Mouse (Mus musculus) stomach, embryonic 14.5 days (tissue): ENCODE measurements around the gene Ppdpf. TPM values are rescaled to one million over a fixed set of nuclear protein-coding genes. Genes with fewer than 3 reads are reported as not detected.
A peak's percentile ranks its signal among the peaks of the same experiment; 100 is the strongest.

Experiments used
- ATAC-seq: fragments of 200-750 bp; cut with Nextera tagmentation; 2 replicates; pipeline ENCODE4 v1.8.0; 2017; ENCODE audit warnings: low read depth, moderate TSS enrichment; ENCODE audit not compliant: insufficient number of reproducible peaks, insufficient read depth, low FRiP score
- H3K27ac ChIP-seq: fragments of 300-500 bp; sonication (generic); 2 replicates; pipeline ENCODE4 v1.5.1; 2014; ENCODE audit warnings: mild to moderate bottlenecking, low read length, moderate library complexity, mixed read lengths
- H3K27me3 ChIP-seq: fragments of 300-500 bp; sonication (generic); 2 replicates; pipeline ENCODE4 v1.6.1; 2014; ENCODE audit warnings: low read length, control low read depth, mixed read lengths; ENCODE audit not compliant: control insufficient read depth, insufficient read depth
- H3K36me3 ChIP-seq: fragments of 300-500 bp; sonication (generic); 2 replicates; pipeline ENCODE4 v1.6.1; 2014; ENCODE audit warnings: mild to moderate bottlenecking, control low read depth, low read length, moderate library complexity, mixed read lengths; ENCODE audit not compliant: control insufficient read depth, insufficient read depth
- H3K4me1 ChIP-seq: fragments of 300-500 bp; sonication (generic); 2 replicates; pipeline ENCODE4 v1.6.1; 2014; ENCODE audit warnings: low read length, control low read depth, mixed read lengths; ENCODE audit not compliant: control insufficient read depth, insufficient read depth
- H3K4me2 ChIP-seq: fragments of 300-500 bp; sonication (generic); replicated peaks from 2 replicates; pipeline ENCODE4 v1.6.1; 2014; ENCODE audit warnings: low read depth, low read length, control low read depth
- H3K4me3 ChIP-seq: fragments of 300-500 bp; sonication (generic); 2 replicates; pipeline ENCODE4 v1.5.1; 2014; ENCODE audit warnings: low read depth, low read length, control low read depth
- H3K9ac ChIP-seq: fragments of 300-500 bp; sonication (generic); replicated peaks from 2 replicates; pipeline ENCODE4 v1.6.1; 2014; ENCODE audit warnings: low read depth, mild to moderate bottlenecking, control low read depth, low read length, moderate library complexity, mixed read lengths
- H3K9me3 ChIP-seq: fragments of 300-500 bp; sonication (generic); 2 replicates; pipeline ENCODE4 v1.6.1; 2016; ENCODE audit warnings: low read depth, low read length, control low read depth; ENCODE audit not compliant: control insufficient read depth
- WGBS: fragments of 180-500 bp; shearing (Covaris S2); extraction: QIAGEN DNeasy Blood & Tissue Kit; methylation state at CpG from one replicate; pipeline ENCODE4 v1.1.7; 2014; 5-methylcytosine and 5-hydroxymethylcytosine counted together
- polyA plus RNA-seq: library from polyadenylated mRNA; unstranded; fragments of >200 nt; fragmentation: Nextera tagmentation; extraction: Ambion mirVana; gene quantifications from 2 replicates; pipeline ENCODE4 v1.2.1, GENCODE M21; 2014

Ppdpf gene
- polyA plus RNA-seq, 1 experiment from 2014 or later: 378 TPM

GRCm38 (mm10) chr2:181148318-181148955, 38.6 kb upstream of the Ppdpf start:
- H3K4me1 ChIP-seq: no peaks in the 10 kb centered on the region
- no peaks in the 10 kb centered on the region for H3K9me3 ChIP-seq
- H3K36me3 ChIP-seq: no peaks in the 10 kb centered on the region
- H3K4me2 ChIP-seq: peak overlapping the region; percentile 80
- H3K4me3 ChIP-seq: peak overlapping the region; percentile 34
- H3K27ac ChIP-seq: no peak overlapping the region
- peaks cover 20% of the 10 kb centered on the region; the same call in 1 of the 2 replicates for H3K27me3 ChIP-seq
- 17% methylated on average over 31 of the region's 31 CpGs for WGBS
- H3K9ac ChIP-seq: no peak overlapping the region
- no peak for ATAC-seq

DNA sequence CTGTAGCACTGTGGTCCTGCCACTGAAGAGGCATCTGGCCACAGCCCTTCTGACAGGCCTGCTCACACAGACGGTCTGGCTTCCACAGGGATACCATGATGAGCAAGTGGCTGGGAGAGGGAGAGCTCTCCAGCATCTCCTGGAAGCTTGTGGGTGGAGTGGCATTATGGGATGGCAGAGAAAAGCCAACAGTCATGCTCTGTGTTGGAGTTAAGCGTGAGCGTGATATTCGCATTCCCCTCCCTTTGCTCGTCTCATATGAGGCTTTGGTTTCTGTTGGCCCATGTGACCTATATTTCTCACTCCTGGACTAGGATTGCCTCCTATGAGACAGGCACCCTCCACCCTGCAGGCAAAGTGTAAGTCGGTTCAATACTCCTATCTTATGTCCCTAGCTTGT, 36.8 kb upstream of the Ppdpf start:
- H3K27me3 ChIP-seq: peaks cover 20% of the 10 kb centered on the region; the same call in 1 of the 2 replicates
- no peaks in the 10 kb centered on the region for H3K36me3 ChIP-seq
- no peak for ATAC-seq
- H3K27ac ChIP-seq: no peak overlapping the region
- H3K9ac ChIP-seq: no peak overlapping the region
- no peak overlapping the region for H3K4me2 ChIP-seq
- H3K4me1 ChIP-seq: no peaks in the 10 kb centered on the region
- H3K9me3 ChIP-seq: no peaks in the 10 kb centered on the region
- WGBS: 61% methylated on average over 6 of the region's 6 CpGs
- no peak overlapping the region for H3K4me3 ChIP-seq

- 93% methylated on average over 17 of the region's 17 CpGs for WGBS
- Histone ChIP-seq H3K4me1 (0 out of 2 replicates have a peak, but pooled peaks cover 3% of the 10 kb centered on the region), H3K4me2 (no peak overlapping the region), H3K9me3 (no peaks in the 10 kb centered on the region), H3K27me3 (peaks cover 24% of the 10 kb centered on the region), H3K4me3 (no peak overlapping the region), H3K9ac (no peak overlapping the region), H3K36me3 (no peaks in the 10 kb centered on the region), H3K27ac (no peak overlapping the region)
- ATAC-seq: no peak
These were observed 34.3 kb upstream of the Ppdpf start for GRCm38 (mm10) chr2:181152701-181153100.

DNA sequence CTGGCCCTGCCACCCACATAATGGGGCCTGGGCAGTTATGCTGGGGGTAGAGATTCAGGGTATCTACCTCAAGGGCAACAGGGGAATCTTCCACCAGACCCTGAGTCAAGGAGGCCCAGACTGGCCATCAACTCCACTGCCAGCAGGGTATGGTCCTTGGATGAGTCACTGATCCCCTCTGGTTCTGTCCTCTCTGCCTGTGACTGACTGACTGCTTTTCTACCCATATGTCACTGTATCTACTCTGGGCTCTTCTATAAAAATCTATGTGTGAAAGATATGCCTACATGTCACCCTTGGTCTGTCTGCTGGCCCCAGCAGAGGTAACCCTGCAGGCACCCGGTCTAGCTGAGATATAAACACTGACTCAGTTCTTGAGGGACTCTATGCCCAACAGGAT, 33.9 kb upstream of the Ppdpf start:
- Histone ChIP-seq H3K9ac (no peak overlapping the region), H3K36me3 (no peaks in the 10 kb centered on the region), H3K4me1 (0 out of 2 replicates have a peak, but pooled peaks cover 3% of the 10 kb centered on the region), H3K4me2 (no peak overlapping the region), H3K27ac (no peak overlapping the region), H3K4me3 (no peak overlapping the region), H3K27me3 (peaks cover 24% of the 10 kb centered on the region), H3K9me3 (no peaks in the 10 kb centered on the region)
- ATAC-seq: no peak
- 68% methylated on average over 1 of the region's 1 CpGs for WGBS

DNA sequence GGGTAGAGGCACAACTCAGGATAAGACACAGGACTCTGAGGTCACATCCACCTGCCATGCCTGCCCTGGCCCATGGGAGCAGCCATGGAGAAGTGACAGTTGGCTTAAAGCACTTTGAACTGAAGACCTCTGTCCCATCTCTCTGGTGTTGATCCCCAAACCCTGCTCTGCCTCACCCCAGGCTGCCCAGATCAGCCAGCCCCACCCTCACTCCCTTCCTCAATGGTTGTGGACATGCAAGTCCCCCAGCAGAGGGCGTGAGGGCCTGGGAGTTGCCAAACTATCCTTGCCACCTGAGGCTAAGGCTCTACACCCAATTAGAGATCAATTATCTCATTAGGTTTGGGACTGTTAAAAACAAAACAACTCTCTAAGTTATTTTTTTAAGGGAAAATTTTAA, 33.2 kb upstream of the Ppdpf start:
- 15% methylated on average over 1 of the region's 1 CpGs for WGBS
- Histone ChIP-seq H3K4me3 (no peak overlapping the region), H3K27me3 (peaks cover 21% of the 10 kb centered on the region), H3K36me3 (no peaks in the 10 kb centered on the region), H3K27ac (no peak overlapping the region), H3K9me3 (no peaks in the 10 kb centered on the region), H3K4me2 (no peak overlapping the region), H3K4me1 (0 out of 2 replicates have a peak, but pooled peaks cover 3% of the 10 kb centered on the region), H3K9ac (no peak overlapping the region)
- no peak for ATAC-seq

DNA sequence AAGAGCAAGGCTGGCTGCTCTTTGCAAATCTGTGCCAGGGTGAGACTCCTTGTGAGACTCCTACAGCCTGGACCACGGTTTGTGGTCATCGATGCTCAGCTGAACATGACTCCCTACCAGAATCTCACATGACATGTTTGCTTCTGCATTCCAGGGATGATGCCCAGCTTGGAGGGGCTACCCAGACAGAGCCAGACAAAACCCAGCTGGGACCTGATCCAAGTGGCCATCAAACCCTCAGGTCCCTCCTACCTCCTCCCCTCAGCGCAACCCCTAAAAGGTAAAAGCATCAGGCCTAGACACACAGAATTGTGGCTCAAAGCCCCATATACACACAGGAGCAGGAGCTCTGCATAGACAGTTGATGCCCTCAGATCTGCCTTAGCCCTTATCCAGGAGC, 32.7 kb upstream of the Ppdpf start:
- Histone ChIP-seq H3K4me1 (0 out of 2 replicates have a peak, but pooled peaks cover 3% of the 10 kb centered on the region), H3K27me3 (peaks cover 18% of the 10 kb centered on the region), H3K4me2 (no peak overlapping the region), H3K36me3 (no peaks in the 10 kb centered on the region), H3K9ac (no peak overlapping the region), H3K27ac (no peak overlapping the region), H3K9me3 (no peaks in the 10 kb centered on the region), H3K4me3 (no peak overlapping the region)
- 80% methylated on average over 3 of the region's 3 CpGs for WGBS
- no peak for ATAC-seq

DNA sequence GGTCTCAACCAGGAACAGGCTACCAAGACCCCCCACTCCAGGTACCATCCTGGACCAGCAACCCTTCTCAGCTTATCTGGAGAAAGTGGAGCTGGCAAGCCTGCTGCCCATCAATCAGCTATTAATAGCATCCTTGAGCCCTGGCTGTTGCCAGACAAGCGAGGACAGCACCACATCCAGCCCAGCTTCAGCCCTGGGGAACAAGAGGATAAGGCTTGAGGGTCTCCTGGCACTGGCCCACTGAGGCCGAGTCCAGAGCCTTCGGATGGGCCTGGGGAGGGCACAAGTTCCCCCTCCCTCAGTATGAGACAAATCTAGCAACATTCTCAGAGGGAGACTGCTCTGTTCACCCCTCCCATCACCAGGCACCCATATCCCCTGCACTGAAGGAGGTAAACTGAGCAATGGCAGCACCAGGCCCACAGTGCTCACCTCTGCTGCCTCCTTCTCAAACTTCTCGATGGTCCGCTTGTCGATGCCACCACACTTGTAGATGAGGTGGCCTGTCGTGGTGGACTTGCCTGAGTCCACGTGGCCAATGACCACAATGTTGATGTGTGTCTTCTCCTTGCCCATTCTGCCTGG, 32.1 kb upstream of the Ppdpf start:
- no peak for ATAC-seq
- no peak overlapping the region for H3K9ac ChIP-seq
- H3K4me1 ChIP-seq: 0 out of 2 replicates have a peak, but pooled peaks cover 3% of the 10 kb centered on the region
- peaks cover 18% of the 10 kb centered on the region for H3K27me3 ChIP-seq
- 72% methylated on average over 8 of the region's 8 CpGs for WGBS
- H3K27ac ChIP-seq: no peak overlapping the region
- no peak overlapping the region for H3K4me3 ChIP-seq
- H3K36me3 ChIP-seq: no peaks in the 10 kb centered on the region
- no peak overlapping the region for H3K4me2 ChIP-seq
- no peaks in the 10 kb centered on the region for H3K9me3 ChIP-seq

DNA sequence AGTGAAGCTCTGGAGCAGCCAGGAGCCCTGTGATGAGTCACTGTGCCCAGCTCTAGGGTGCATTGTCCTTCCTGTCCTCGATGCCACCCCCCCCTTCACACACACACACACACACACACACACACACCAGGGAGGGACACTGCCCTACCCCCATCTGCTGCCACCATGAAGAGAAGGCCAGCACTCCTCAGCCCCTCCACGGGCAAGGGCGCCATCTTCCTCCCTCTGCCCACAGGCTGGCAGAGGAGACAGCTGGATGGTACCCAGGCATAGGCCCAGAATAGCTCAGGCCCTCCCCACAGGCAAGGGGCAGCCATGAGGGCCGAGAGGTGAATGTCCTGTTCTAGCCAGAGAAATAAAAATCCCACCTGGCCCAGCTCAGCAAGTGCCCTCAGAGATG, 31.2 kb upstream of the Ppdpf start:
- ATAC-seq: no peak
- Histone ChIP-seq H3K9ac (no peak overlapping the region), H3K36me3 (no peaks in the 10 kb centered on the region), H3K4me1 (0 out of 2 replicates have a peak, but pooled peaks cover 3% of the 10 kb centered on the region), H3K4me2 (no peak overlapping the region), H3K4me3 (no peak overlapping the region), H3K9me3 (no peaks in the 10 kb centered on the region), H3K27me3 (peaks cover 18% of the 10 kb centered on the region), H3K27ac (no peak overlapping the region)
- 55% methylated on average over 4 of the region's 4 CpGs for WGBS
